Mouse (Mus musculus): ENCODE measurements around the gene Atmin. TPM values are rescaled to one million over a fixed set of nuclear protein-coding genes. Genes with fewer than 3 reads are reported as not detected.
A peak's percentile ranks its signal among the peaks of the same experiment; 100 is the strongest.

Atmin gene
- polyA plus RNA-seq, 2 experiments: 3.3 TPM

- peaks cover 55% of the 10 kb centered on the region for H3K36me3 ChIP-seq (replicated peaks; ENCODE audit: control insufficient read depth, insufficient read depth, low read depth)
- H3K4me1 ChIP-seq (replicated peaks; ENCODE audit: control insufficient read depth in 2 of 2, insufficient read depth in 2 of 2, low read length in 1 of 2): peaks cover 0 to 4% of the 10 kb centered on the region in 2 experiments; a peak in 1 of 4 replicates
- 69% methylated on average over 9 of the region's 9 CpGs for WGBS (ENCODE audit: insufficient replicate concordance)
- H3K9ac ChIP-seq (replicated peaks): no peak overlapping the region
- H3K4me3 ChIP-seq (ENCODE audit: insufficient read depth in 1 of 2, low read depth in 2 of 2, low read length in 2 of 2): no peak overlapping the region
- no peaks in the 10 kb centered on the region for H3K27me3 ChIP-seq (ENCODE audit: control insufficient read depth, insufficient read depth, low read length)
- no peaks in the 10 kb centered on the region for H3K9me3 ChIP-seq (ENCODE audit: control insufficient read depth, low read length)
- no peak overlapping the region for H3K27ac ChIP-seq
- ATAC-seq (ENCODE audit: insufficient read depth) (no peak), DNase-seq (ENCODE audit: low read depth in 3 of 3, low spot score in 3 of 3) (no peak)
- no peak overlapping the region for H3K4me2 ChIP-seq (ENCODE audit: low read depth)
- TF ChIP-seq EP300 (IDR thresholded peaks at IDR 0.05; ENCODE audit: low read depth) (no peak), CTCF (IDR thresholded peaks at IDR 0.05; ENCODE audit: low read depth) (peak; percentile 90)
These were observed 15.3 kb upstream of the Atmin start for GRCm38 (mm10) chr8:116927880-116928279.

DNA sequence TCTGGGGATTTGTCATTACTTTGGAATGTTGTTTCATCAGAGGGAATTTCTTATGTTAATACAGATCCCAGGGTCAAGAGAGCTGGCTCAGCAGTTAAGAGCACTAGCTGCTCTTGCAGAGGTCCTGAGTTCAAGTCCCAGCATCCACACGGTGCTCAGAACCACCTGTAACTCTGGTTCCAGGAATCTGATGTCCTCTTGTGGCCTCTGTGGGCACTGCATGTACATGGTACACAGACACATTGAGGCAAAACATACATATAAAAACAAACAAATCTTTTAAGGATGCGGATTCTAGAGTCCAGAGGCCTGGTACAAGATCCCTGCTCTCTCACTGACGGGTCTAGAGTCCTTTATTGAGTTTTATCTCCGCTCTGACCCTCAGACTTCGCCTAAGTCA lies 14.6 kb upstream of the Atmin start:
- Histone ChIP-seq H3K4me3 (ENCODE audit: insufficient read depth in 1 of 2, low read depth in 2 of 2, low read length in 2 of 2) (no peak overlapping the region), H3K9me3 (ENCODE audit: control insufficient read depth, low read length) (no peaks in the 10 kb centered on the region), H3K27me3 (ENCODE audit: control insufficient read depth, insufficient read depth, low read length) (no peaks in the 10 kb centered on the region), H3K27ac (no peak overlapping the region), H3K9ac (replicated peaks) (no peak overlapping the region), H3K36me3 (replicated peaks; ENCODE audit: control insufficient read depth, insufficient read depth, low read depth) (peaks cover 61% of the 10 kb centered on the region), H3K4me2 (ENCODE audit: low read depth) (no peak overlapping the region), H3K4me1 (replicated peaks; ENCODE audit: control insufficient read depth in 2 of 2, insufficient read depth in 2 of 2, low read length in 1 of 2) (no peaks in the 10 kb centered on the region)
- DNase-seq (ENCODE audit: low read depth in 3 of 3, low spot score in 3 of 3) (no peak), ATAC-seq (ENCODE audit: insufficient read depth) (no peak)
- 84% methylated on average over 5 of the region's 5 CpGs for WGBS (ENCODE audit: insufficient replicate concordance)
- TF ChIP-seq CTCF (IDR thresholded peaks at IDR 0.05; ENCODE audit: low read depth): peak; percentile 40; the same call in 1 of the 2 replicates
- no peak for TF ChIP-seq EP300 (IDR thresholded peaks at IDR 0.05; ENCODE audit: low read depth)

DNA sequence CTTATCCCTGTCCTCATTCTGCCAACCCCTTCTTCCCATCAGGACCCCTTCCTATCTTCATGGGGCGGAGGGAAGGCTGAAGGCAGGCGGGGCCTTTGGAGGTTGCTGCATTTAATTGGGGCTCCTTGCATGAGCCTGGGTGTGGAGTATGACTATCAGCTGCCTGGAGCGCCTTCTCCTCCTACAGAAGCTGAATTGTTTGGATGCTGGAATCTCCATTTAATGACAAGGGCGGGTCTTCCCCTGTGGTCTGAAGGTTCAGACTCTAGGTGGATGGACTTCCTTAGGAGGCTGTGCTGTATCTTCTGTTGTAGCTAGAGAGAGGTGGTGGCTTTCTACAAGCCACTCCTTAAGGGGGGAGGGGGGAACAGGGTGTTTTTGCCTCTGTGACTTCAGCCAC lies 8.2 kb upstream of the Atmin start:
- DNase-seq (ENCODE audit: low read depth in 3 of 3, low spot score in 3 of 3): no peak
- TF ChIP-seq EP300 (IDR thresholded peaks at IDR 0.05; ENCODE audit: low read depth) (no peak), CTCF (IDR thresholded peaks at IDR 0.05; ENCODE audit: low read depth) (no peak)

GRCm38 (mm10) chr8:116935506-116935905 lies 7.7 kb upstream of the Atmin start:
- WGBS (ENCODE audit: insufficient replicate concordance): 65% methylated on average over 6 of the region's 6 CpGs
- no peaks in the 10 kb centered on the region for H3K4me1 ChIP-seq (replicated peaks; ENCODE audit: control insufficient read depth in 2 of 2, insufficient read depth in 2 of 2, low read length in 1 of 2)
- ATAC-seq (ENCODE audit: insufficient read depth) (no peak), DNase-seq (ENCODE audit: low read depth in 3 of 3, low spot score in 3 of 3) (no peak)
- no peaks in the 10 kb centered on the region for H3K9me3 ChIP-seq (ENCODE audit: control insufficient read depth, low read length)
- no peak overlapping the region for H3K4me2 ChIP-seq (ENCODE audit: low read depth)
- H3K4me3 ChIP-seq (ENCODE audit: insufficient read depth in 1 of 2, low read depth in 2 of 2, low read length in 2 of 2): no peak overlapping the region
- no peak overlapping the region for H3K27ac ChIP-seq
- H3K9ac ChIP-seq (replicated peaks): no peak overlapping the region
- no peaks in the 10 kb centered on the region for H3K27me3 ChIP-seq (ENCODE audit: control insufficient read depth, insufficient read depth, low read length)
- TF ChIP-seq CTCF (IDR thresholded peaks at IDR 0.05; ENCODE audit: low read depth) (no peak), EP300 (IDR thresholded peaks at IDR 0.05; ENCODE audit: low read depth) (no peak)
- peaks cover 64% of the 10 kb centered on the region for H3K36me3 ChIP-seq (replicated peaks; ENCODE audit: control insufficient read depth, insufficient read depth, low read depth)

More for the DNA sequence above, 8.2 kb upstream of the Atmin start:
- WGBS (ENCODE audit: insufficient replicate concordance): 83% methylated on average over 4 of the region's 4 CpGs
- Histone ChIP-seq H3K9ac (replicated peaks) (no peak overlapping the region), H3K27ac (no peak overlapping the region), H3K36me3 (replicated peaks; ENCODE audit: control insufficient read depth, insufficient read depth, low read depth) (peaks cover 64% of the 10 kb centered on the region), H3K27me3 (ENCODE audit: control insufficient read depth, insufficient read depth, low read length) (no peaks in the 10 kb centered on the region), H3K9me3 (ENCODE audit: control insufficient read depth, low read length) (no peaks in the 10 kb centered on the region), H3K4me1 (replicated peaks; ENCODE audit: control insufficient read depth in 2 of 2, insufficient read depth in 2 of 2, low read length in 1 of 2) (no peaks in the 10 kb centered on the region), H3K4me3 (ENCODE audit: insufficient read depth in 1 of 2, low read depth in 2 of 2, low read length in 2 of 2) (no peak overlapping the region), H3K4me2 (ENCODE audit: low read depth) (no peak overlapping the region)
- ATAC-seq (ENCODE audit: insufficient read depth): no peak

GRCm38 (mm10) chr8:116942284-116943058 lies 722 bp upstream of the Atmin start:
- Histone ChIP-seq H3K27me3 (ENCODE audit: control insufficient read depth, insufficient read depth, low read length) (no peaks in the 10 kb centered on the region), H3K4me3 (ENCODE audit: insufficient read depth in 1 of 2, low read depth in 2 of 2, low read length in 2 of 2) (peak overlapping the region in 1 of 2 experiments; percentile 80; a peak in 2 of 4 replicates), H3K36me3 (replicated peaks; ENCODE audit: control insufficient read depth, insufficient read depth, low read depth) (peaks cover 7% of the 10 kb centered on the region), H3K27ac (peak overlapping the region; percentile 21; the same call in 1 of the 2 replicates), H3K4me2 (ENCODE audit: low read depth) (peak overlapping the region; percentile 73), H3K4me1 (replicated peaks; ENCODE audit: control insufficient read depth in 2 of 2, insufficient read depth in 2 of 2, low read length in 1 of 2) (peaks cover 30 to 39% of the 10 kb centered on the region in 2 experiments), H3K9me3 (ENCODE audit: control insufficient read depth, low read length) (no peaks in the 10 kb centered on the region), H3K9ac (replicated peaks) (peak overlapping the region; percentile 27; the same call in 1 of the 2 replicates)
- WGBS (ENCODE audit: insufficient replicate concordance): 50% methylated on average over 12 of the region's 12 CpGs
- no peak for DNase-seq (ENCODE audit: low read depth in 3 of 3, low spot score in 3 of 3)
- TF ChIP-seq CTCF (IDR thresholded peaks at IDR 0.05; ENCODE audit: low read depth): no peak
- TF ChIP-seq EP300 (IDR thresholded peaks at IDR 0.05; ENCODE audit: low read depth): no peak
- peak; percentile 31; the same call in 1 of the 2 replicates for ATAC-seq (ENCODE audit: insufficient read depth)

Data from liver, embryonic 14.5 days (tissue).